Mouse (Mus musculus): Measurements from ENCODE around the gene Gnao1.

The Gnao1 gene

GRCm38 (mm10) chr8:93809686-93810027 lies at the start of gene Gnao1:
Gene Gnao1 (plus strand): TSS chr8:93809966.
- no peak for DNase-seq (ENCODE audit: low spot score in 2 of 2)

DNA sequence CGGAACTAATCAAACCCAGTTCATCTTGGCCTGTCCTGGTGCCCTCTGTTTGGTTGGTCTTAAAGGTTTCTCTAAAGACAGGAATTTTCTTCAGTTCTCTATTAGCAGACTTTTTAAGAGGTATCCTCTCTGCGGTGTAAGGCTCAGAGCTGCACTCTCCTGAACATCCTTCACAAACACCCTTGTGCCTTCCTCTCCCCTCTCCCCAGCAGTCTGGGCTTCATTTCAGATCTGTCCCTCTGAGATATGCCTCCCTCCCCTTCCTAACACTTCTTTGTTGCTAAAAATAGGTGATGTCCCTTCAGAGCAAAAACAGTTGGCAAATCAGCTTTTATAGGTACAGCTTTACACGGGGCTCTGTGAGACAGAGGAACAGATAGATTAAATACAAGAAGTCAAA lies 32.2 kb upstream of the Gnao1 start:
- DNase-seq (ENCODE audit: low spot score in 2 of 2), result no peak

- DNase-seq (ENCODE audit: low spot score in 2 of 2), result no peak
Observed at GRCm38 (mm10) chr8:93809226-93809625, 540 bp upstream of the Gnao1 start.

- peak; percentile 36 to 70 for DNase-seq (ENCODE audit: low spot score in 2 of 2)
Observed at GRCm38 (mm10) chr8:93810028-93810858, 477 bp downstream of the Gnao1 start.

DNA sequence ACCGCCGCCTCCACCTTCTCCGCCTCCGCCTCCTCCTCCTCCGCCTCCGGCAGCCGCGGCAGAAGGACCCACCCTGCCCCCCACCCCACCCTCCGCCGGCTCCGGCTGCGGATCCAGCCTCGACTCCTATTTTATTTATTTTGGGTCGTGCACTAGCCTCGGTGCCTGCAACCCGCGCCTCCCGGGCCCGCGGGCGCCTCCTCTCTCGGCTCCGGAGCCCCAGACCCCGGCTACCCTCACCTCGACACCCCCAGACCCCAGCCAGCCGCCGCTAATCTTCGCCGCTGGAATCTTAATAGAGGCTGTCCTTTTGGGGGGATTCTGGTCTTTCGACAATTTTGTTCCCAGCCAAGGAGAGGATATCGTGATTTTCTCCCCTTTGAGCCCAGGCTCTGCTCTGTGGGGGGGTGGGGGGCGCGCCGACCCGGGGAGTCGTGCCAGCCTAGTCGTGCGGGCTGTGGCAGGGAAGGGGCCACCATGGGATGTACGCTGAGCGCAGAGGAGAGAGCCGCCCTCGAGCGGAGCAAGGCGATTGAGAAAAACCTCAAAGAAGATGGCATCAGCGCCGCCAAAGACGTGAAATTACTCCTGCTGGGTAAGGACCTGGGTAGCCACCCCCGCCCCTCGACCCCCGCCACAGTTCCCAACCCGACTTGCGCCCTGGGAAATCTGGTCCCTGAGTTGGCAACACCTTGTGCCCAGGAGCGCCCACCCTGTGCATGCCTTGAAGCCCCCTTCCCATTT lies 1.3 kb downstream of the Gnao1 start:
- peak in 1 of 2 experiments; percentile 30 for DNase-seq (ENCODE audit: low spot score in 2 of 2)

DNA sequence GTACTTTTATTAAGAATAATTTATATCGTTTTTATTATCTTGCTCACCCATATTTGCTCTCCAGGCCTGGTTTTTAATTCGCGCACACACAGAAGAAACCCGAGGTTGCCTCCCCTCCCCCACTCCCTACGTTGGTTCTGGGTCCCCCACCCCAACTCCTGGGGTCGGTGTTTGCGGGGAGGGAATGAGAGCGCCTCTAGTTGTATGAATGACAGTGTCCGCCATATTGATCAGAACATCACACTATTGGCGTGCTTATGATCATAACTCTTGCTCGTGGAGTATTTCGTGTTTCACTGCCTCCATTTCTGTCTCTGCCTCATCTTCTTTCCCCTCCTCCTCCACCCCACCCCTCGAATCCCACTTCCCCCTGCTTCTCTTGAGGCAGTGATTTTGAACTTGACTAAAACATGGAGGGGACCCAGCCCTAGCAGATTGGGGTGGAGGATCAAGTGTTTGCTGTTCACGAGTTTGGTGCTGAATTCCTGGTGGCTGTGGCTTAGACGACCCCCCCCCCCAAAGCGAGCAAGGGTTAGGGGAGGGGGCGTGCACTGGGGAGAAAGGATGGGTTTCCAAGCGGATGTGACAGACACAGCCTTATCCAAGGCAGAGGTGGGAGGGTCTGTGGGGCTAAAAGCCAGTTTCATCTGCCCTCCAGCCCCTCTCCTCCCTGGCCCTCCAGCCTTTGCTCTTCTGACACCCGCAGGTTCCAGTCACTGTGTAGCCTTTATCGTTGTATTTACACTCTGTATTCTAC lies 2.1 kb downstream of the Gnao1 start:
- no peak for DNase-seq (ENCODE audit: low spot score in 2 of 2)

GRCm38 (mm10) chr8:93812566-93813404 lies 3.0 kb downstream of the Gnao1 start:
- DNase-seq (ENCODE audit: low spot score in 2 of 2), result no peak

GRCm38 (mm10) chr8:93813405-93813761 lies 3.6 kb downstream of the Gnao1 start:
- DNase-seq (ENCODE audit: low spot score in 2 of 2), result peak; percentile 7 to 53

DNA sequence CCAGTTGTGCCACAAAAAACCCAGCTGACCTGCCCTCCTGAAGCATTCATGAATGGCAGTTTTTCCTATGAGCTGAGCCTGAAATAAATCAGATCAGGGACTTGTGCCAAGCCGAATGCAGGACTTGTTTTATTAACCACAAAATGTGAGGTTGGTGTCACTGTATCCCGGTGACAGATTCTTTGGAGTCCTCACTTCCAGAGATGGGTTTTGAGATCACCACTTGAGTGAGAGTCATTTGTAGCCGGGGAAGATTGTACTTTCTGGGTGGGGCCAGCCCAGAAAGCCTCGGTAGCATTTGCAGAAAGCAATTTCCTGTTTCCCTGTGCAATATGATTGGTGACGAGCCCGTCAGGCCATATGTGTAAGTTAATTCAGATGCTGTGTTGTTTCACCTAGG lies 4.5 kb downstream of the Gnao1 start:
- DNase-seq (ENCODE audit: low spot score in 2 of 2), result no peak

GRCm38 (mm10) chr8:93816226-93816625 lies 6.5 kb downstream of the Gnao1 start:
- no peak for DNase-seq (ENCODE audit: low spot score in 2 of 2)

DNA sequence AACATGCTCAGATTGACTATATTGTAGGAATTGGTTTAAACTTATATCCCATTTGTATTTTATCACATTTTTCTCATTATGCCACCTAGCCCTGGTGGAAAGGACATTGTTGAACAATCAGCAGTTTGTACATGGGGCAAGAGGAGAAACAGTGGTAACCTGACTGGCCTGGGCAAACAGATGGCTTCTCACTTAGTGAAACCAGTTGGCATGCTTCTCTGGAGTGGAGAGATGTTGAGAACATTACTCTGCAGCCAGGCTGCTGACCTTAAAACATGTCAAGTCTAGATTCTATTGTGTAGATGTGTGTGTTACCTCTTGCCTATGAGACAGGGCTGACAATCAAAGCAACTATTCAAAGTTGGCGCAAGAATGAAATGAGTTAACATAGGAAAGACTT lies 7.6 kb downstream of the Gnao1 start:
- DNase-seq (ENCODE audit: low spot score in 2 of 2), result no peak

DNA sequence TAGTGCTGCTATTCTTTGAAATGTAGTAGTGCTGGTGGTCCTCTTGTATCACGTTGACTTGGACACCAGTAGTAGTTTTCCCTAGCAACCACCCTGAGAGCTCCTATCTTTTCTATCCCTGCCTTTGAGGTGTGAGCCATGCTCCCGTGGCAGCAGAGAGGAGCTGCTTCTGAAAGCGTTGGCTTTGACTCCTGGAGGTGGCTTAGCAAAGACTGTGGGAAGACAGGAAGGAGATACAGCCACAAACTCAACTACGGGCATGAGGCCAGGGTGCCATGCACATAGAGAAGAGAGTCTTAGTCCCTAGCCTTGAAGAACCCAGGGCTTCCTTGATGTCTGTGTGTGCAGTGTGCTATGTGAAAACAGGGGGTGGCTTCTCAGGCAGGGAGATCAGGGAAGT lies 10.2 kb downstream of the Gnao1 start:
- DNase-seq (ENCODE audit: low spot score in 2 of 2), result no peak

DNA sequence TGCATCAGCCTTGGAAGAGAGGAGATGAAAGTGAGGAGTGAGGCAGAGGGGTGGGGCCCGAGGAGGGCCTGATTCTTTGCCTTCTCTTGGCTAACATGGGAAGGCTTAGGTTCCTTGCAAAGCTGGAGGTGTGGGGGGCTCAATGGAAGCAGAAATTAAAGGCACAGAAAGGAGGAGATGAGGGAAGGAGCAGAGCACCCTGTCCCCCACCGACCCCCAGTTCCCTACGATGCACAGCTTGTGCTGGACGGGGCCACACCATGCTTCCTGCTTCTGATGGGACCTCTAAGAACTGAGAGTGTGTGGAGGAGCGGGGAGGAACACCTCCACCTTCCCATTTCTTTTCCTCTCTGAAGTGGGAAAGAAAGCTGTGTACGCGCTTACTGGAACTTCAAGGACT lies 11.6 kb downstream of the Gnao1 start:
- DNase-seq (ENCODE audit: low spot score in 2 of 2), result no peak

DNA sequence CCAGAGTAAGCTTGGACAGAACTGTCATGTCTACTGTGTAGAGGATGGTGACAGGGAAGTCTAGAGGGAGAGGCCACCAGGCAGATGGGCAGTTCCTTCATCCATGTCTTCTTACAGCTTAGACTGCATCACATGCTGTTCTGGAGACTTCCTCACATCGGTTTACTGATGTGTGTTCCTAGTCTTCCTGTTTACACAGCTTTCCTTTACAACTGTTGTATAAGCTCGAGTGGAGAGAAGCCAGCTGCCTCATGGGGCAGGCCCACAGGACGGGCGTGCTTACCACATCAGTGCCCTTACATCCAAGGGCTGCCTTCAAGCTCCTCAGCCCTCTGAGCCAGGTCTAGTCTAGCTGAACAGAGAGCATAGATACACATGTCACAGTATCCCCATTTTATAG lies 15.6 kb downstream of the Gnao1 start:
- DNase-seq (ENCODE audit: low spot score in 2 of 2), result no peak

GRCm38 (mm10) chr8:93830626-93831025 lies 20.9 kb downstream of the Gnao1 start:
- no peak for DNase-seq (ENCODE audit: low spot score in 2 of 2)

DNA sequence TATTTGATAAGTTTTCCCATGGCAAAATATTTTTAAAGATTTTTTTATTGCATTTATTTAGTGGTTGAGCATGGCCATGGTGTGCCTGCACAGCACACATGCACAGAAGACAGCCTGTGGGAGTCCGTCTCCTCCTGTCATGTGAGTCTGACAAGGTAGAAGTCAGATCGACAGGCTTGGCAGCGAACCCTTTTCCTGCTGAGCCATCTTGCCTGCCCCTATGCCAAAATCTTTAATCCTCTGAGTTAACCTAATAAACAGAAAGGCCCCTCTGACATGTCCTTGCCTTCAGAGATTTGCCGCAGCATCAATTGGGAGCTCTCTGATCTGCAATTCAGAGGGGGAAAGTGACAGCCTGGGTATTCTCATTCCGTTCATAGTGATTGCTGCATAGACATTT lies 26.0 kb downstream of the Gnao1 start:
- no peak for DNase-seq (ENCODE audit: low spot score in 2 of 2)

- no peak for DNase-seq (ENCODE audit: low spot score in 2 of 2)
Observed at GRCm38 (mm10) chr8:93839113-93839512, 29.3 kb downstream of the Gnao1 start.

DNA sequence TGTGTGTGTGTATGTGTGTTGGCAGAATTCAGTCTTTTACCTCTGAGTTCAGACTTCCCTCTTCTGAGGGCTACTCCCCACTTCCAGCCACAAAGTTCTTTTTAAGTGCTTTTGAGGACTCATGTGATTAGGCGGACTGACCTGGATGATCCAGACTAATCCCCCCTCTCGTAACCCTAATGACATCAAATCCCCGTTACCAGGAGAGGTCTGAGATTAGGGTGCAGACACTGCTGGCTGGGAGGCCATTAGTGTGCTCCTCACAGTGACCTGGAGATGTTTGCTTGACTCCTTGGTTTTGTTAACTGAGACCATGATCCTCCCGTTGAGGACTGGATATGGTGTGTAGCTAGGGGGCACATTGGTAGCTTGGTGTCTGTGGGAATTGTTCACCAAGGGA lies 30.7 kb downstream of the Gnao1 start:
- DNase-seq (ENCODE audit: low spot score in 2 of 2), result no peak

DNA sequence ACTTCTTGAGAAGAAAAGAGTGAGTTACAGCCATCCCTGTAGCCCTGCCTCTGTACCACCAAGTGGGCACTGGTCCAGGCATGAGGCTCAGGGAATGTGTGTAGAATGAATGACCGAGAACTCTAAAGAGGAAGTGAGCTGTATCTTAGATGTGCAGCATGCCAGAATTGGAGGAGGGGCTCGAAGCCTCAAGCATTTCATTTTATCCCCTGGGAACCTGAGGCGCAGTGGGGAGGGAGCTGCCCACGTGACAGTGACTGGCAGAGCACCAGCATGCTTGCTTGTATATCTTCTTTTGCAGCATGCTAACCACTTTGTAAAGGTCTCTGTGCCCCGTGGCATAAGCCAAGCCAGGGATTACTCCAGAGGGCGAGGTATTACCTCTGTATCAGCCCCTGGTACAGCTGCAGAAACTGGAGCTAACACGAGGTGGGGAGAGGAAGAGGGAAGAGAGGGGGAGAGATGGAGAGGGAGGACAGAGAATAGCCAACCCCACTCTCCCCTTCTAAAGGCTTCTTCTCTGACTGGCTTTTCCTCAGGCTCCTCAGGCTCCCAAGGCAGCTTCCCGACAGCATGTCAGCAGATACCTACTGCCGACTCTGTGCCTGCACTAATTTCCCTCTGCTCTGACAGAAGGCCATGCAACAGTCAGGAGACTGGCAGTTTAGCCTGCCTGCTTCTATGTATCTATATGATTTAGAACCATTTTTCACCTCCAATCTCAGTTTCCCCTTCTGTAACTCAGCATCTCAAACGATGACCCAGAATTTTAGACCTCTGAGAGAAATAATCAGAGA lies 31.4 kb downstream of the Gnao1 start:
- no peak for DNase-seq (ENCODE audit: low spot score in 2 of 2)

DNA sequence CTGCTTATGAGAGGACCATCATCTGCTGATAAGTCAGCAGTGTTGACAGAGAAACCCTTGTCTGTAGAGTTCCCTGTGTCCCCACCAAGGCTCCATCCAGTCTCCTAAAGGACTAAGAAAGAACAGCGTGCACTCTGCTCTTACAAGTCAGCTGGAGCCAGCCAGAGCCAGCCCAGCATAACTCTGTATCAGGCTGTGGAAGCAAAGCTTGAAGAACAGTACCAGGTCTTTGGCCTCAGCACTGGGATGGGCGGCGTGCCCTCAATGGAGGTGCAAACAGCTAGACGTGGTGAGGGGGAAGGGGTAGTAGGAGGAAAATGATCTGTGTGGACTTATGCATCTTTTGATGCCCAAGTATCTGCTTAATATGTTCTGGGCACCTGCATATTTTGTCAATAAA lies 32.8 kb downstream of the Gnao1 start:
- DNase-seq (ENCODE audit: low spot score in 2 of 2), result no peak

All from thymus, postnatal 10 days (tissue).